Mouse (Mus musculus) myocyte (in vitro differentiated cells): Measurements from ENCODE around the gene Lrrc8e.

ENCODE experiments used
- MAX ChIP-seq: IDR thresholded peaks from one replicate; pipeline ENCODE4 v1.6.1; 2011; ENCODE audit warnings: low read depth, mild to moderate bottlenecking, control low read depth
- MYOG ChIP-seq, 3 experiments: IDR thresholded peaks; one replicate each; pipeline ENCODE4 v1.6.1; 2011; ENCODE audit warnings: control low read depth in 2 of 3, low read depth in 2 of 3, mild to moderate bottlenecking in 2 of 3; ENCODE audit not compliant: insufficient read length in 2 of 3, control insufficient read depth in 1 of 3, insufficient read depth in 1 of 3
- POLR2A ChIP-seq: IDR thresholded peaks from one replicate; pipeline ENCODE4 v1.6.1; 2011; ENCODE audit warnings: low read depth, mild to moderate bottlenecking, control low read depth, moderate library complexity; ENCODE audit not compliant: insufficient read length
- POLR2AphosphoS2 ChIP-seq: IDR thresholded peaks from one replicate; pipeline ENCODE4 v1.6.1; 2011; ENCODE audit warnings: low read depth, control low read depth; ENCODE audit not compliant: insufficient read length

GRCm38 (mm10) chr8:4211097-4211496 is 15.5 kb upstream of the Lrrc8e start:
- TF ChIP-seq POLR2A, result no peak
- no peak for TF ChIP-seq POLR2AphosphoS2
- TF ChIP-seq MAX, result no peak
- TF ChIP-seq MYOG (IDR thresholded peaks at IDR 0.05; ENCODE audit: control insufficient read depth in 1 of 3, insufficient read depth in 1 of 3, insufficient read length in 2 of 3, low read depth in 2 of 3), result no peak
